Mouse (Mus musculus) MEL (cell line): Measurements from ENCODE around the gene Ifi213. TPM values are rescaled to one million over a fixed set of nuclear protein-coding genes. Genes with fewer than 3 reads are reported as not detected.
"Not testable (repeated sequence)": the region's sequence is repeated elsewhere in the genome, so short reads cannot be mapped to it uniquely, and the experiment has no call there.

Source experiments
- DNase-seq: peaks from one replicate; pipeline ENCODE4 v3.0.0; 2011; ENCODE audit warnings: low read depth, low spot score
- H3K27ac ChIP-seq: 2 replicates; pipeline ENCODE4 v1.5.1; 2012; ENCODE audit warnings: low read depth, mild to moderate bottlenecking, control low read depth, low read length, moderate library complexity; ENCODE audit not compliant: control insufficient read depth
- H3K27me3 ChIP-seq, 2 experiments: fragments of 150-350 bp in 1 of 2; sonication (generic) in 1 of 2; 2 replicates each; pipeline ENCODE4 v1.6.1; 2012; ENCODE audit warnings: low read length in 2 of 2, mild to moderate bottlenecking in 2 of 2, improper control_type of control experiment in 1 of 2, moderate library complexity in 1 of 2; ENCODE audit not compliant: insufficient read depth in 2 of 2, control insufficient read depth in 1 of 2
- H3K36me3 ChIP-seq, 2 experiments: 2 replicates each; pipeline ENCODE4 v1.6.1; 2012 to 2014; ENCODE audit warnings: low read length in 2 of 2, improper control_type of control experiment in 1 of 2, inconsistent platforms in 1 of 2, mild to moderate bottlenecking in 1 of 2; ENCODE audit not compliant: insufficient read depth in 2 of 2, control insufficient read depth in 1 of 2
- H3K4me1 ChIP-seq, 2 experiments: fragments of 150-350 bp in 1 of 2; sonication (generic) in 1 of 2; 2 replicates each; pipeline ENCODE4 v1.6.1; 2012; ENCODE audit warnings: low read length in 2 of 2, improper control_type of control experiment in 1 of 2, mild to moderate bottlenecking in 1 of 2; ENCODE audit not compliant: insufficient read depth in 2 of 2, control insufficient read depth in 1 of 2
- H3K4me3 ChIP-seq, 2 experiments: fragments of 150-350 bp in 1 of 2; sonication (generic) in 1 of 2; 2 replicates each; pipeline ENCODE4 v1.5.1; 2012; ENCODE audit warnings: low read depth in 2 of 2, low read length in 2 of 2, mild to moderate bottlenecking in 2 of 2, moderate library complexity in 2 of 2, control low read depth in 1 of 2, improper control_type of control experiment in 1 of 2; ENCODE audit not compliant: control insufficient read depth in 1 of 2, insufficient read depth in 1 of 2
- H3K79me2 ChIP-seq: 2 replicates; pipeline ENCODE4 v1.6.1; 2012; ENCODE audit warnings: mild to moderate bottlenecking, low read length, moderate library complexity; ENCODE audit not compliant: control insufficient read depth, poor library complexity, insufficient read depth
- H3K9ac ChIP-seq: 2 replicates; pipeline ENCODE4 v1.6.1; 2012; ENCODE audit warnings: low read depth, mild to moderate bottlenecking, control low read depth, low read length, moderate library complexity; ENCODE audit not compliant: control insufficient read depth, poor library complexity, severe bottlenecking
- H3K9me3 ChIP-seq: fragments of 150-350 bp; sonication (generic); replicated peaks from 2 replicates; pipeline ENCODE4 v1.6.1; 2012; ENCODE audit warnings: mild to moderate bottlenecking, low read length, improper control_type of control experiment, moderate library complexity; ENCODE audit not compliant: insufficient read depth
- BHLHE40 ChIP-seq: IDR thresholded peaks from 2 replicates; pipeline ENCODE4 v1.6.1; 2012; ENCODE audit warnings: low read depth, mild to moderate bottlenecking, inconsistent platforms, low read length, improper control_type of control experiment, borderline replicate concordance
- CHD1 ChIP-seq: IDR thresholded peaks from 2 replicates; pipeline ENCODE4 v1.6.1; 2012; ENCODE audit warnings: low read depth, mild to moderate bottlenecking, inconsistent platforms, low read length, improper control_type of control experiment
- CHD2 ChIP-seq: IDR thresholded peaks from 2 replicates; pipeline ENCODE4 v1.6.1; 2011; ENCODE audit warnings: low read length, improper control_type of control experiment
- CTCF ChIP-seq, 3 experiments: IDR thresholded peaks in 2 of 3; conservative IDR thresholded peaks in 1 of 3; 2 replicates each; pipeline ENCODE4 v1.5.1; 2011 to 2012; ENCODE audit warnings: low read length in 3 of 3, low read depth in 2 of 3, mild to moderate bottlenecking in 2 of 3, improper control_type of control experiment in 1 of 3, inconsistent platforms in 1 of 3, mixed read lengths in 1 of 3, moderate library complexity in 1 of 3; ENCODE audit not compliant: control insufficient read depth in 1 of 3, insufficient read depth in 1 of 3, poor library complexity in 1 of 3, severe bottlenecking in 1 of 3
- ELF1 ChIP-seq: IDR thresholded peaks from 2 replicates; pipeline ENCODE4 v1.6.1; 2014; ENCODE audit warnings: low read depth, mild to moderate bottlenecking, inconsistent platforms, low read length, improper control_type of control experiment, moderate library complexity
- EP300 ChIP-seq, 2 experiments: IDR thresholded peaks; 2 replicates each; pipeline ENCODE4 v1.6.1; 2011; ENCODE audit warnings: improper control_type of control experiment in 2 of 2, low read length in 2 of 2, low read depth in 1 of 2, mild to moderate bottlenecking in 1 of 2
- ETS1 ChIP-seq: IDR thresholded peaks from 2 replicates; pipeline ENCODE4 v1.6.1; 2012; ENCODE audit warnings: low read depth, mild to moderate bottlenecking, inconsistent platforms, low read length, improper control_type of control experiment, moderate library complexity
- GABPA ChIP-seq: IDR thresholded peaks from 2 replicates; pipeline ENCODE4 v1.6.1; 2012; ENCODE audit warnings: low read depth, mild to moderate bottlenecking, inconsistent platforms, low read length, improper control_type of control experiment, moderate library complexity
- GATA1 ChIP-seq: IDR thresholded peaks from 2 replicates; pipeline ENCODE4 v1.6.1; 2011; ENCODE audit warnings: low read depth, low read length, improper control_type of control experiment
- HCFC1 ChIP-seq: IDR thresholded peaks from 2 replicates; pipeline ENCODE4 v1.6.1; 2012; ENCODE audit warnings: low read depth, mild to moderate bottlenecking, inconsistent platforms, low read length, improper control_type of control experiment, moderate library complexity
- JUND ChIP-seq: IDR thresholded peaks from 2 replicates; pipeline ENCODE4 v1.6.1; 2011; ENCODE audit warnings: low read depth, mild to moderate bottlenecking, improper control_type of control experiment, low read length
- KAT2A ChIP-seq: conservative IDR thresholded peaks from 2 replicates; pipeline ENCODE4 v1.6.1; 2012; ENCODE audit warnings: low read depth, low read length, improper control_type of control experiment, inconsistent platforms
- MAFK ChIP-seq: IDR thresholded peaks from 2 replicates; pipeline ENCODE4 v1.6.1; 2011; ENCODE audit warnings: low read depth, mild to moderate bottlenecking, low read length, improper control_type of control experiment, borderline replicate concordance
- MAX ChIP-seq: IDR thresholded peaks from 2 replicates; pipeline ENCODE4 v1.6.1; 2011; ENCODE audit warnings: low read length, improper control_type of control experiment
- MAZ ChIP-seq: IDR thresholded peaks from 2 replicates; pipeline ENCODE4 v1.6.1; 2012; ENCODE audit warnings: low read depth, mild to moderate bottlenecking, inconsistent platforms, low read length, improper control_type of control experiment
- MEF2A ChIP-seq: IDR thresholded peaks from 2 replicates; pipeline ENCODE4 v1.6.1; 2014; ENCODE audit warnings: low read depth, mild to moderate bottlenecking, inconsistent platforms, low read length, improper control_type of control experiment; ENCODE audit not compliant: poor library complexity, insufficient replicate concordance, severe bottlenecking; ENCODE audit errors: extremely low read depth
- MYB ChIP-seq: IDR thresholded peaks from 2 replicates; pipeline ENCODE4 v1.6.1; 2011; ENCODE audit warnings: mild to moderate bottlenecking, low read depth, low read length, improper control_type of control experiment
- NRF1 ChIP-seq: IDR thresholded peaks from 2 replicates; pipeline ENCODE4 v1.6.1; 2014; ENCODE audit warnings: low read depth, mild to moderate bottlenecking, inconsistent platforms, low read length, improper control_type of control experiment, moderate library complexity; ENCODE audit not compliant: poor library complexity, insufficient read depth, severe bottlenecking
- POLR2A ChIP-seq, 2 experiments: IDR thresholded peaks; 2 replicates each; pipeline ENCODE4 v1.6.1; 2011 to 2012; ENCODE audit warnings: low read length in 2 of 2, mild to moderate bottlenecking in 2 of 2, control low read depth in 1 of 2, improper control_type of control experiment in 1 of 2, low read depth in 1 of 2, moderate library complexity in 1 of 2; ENCODE audit not compliant: control insufficient read depth in 1 of 2, insufficient read depth in 1 of 2, poor library complexity in 1 of 2
- RCOR1 ChIP-seq: IDR thresholded peaks from 2 replicates; pipeline ENCODE4 v1.6.1; 2012; ENCODE audit warnings: low read depth, mild to moderate bottlenecking, inconsistent platforms, low read length, improper control_type of control experiment
- SMC3 ChIP-seq: IDR thresholded peaks from 2 replicates; pipeline ENCODE4 v1.6.1; 2011; ENCODE audit warnings: low read depth, low read length, improper control_type of control experiment
- TAL1 ChIP-seq: IDR thresholded peaks from 2 replicates; pipeline ENCODE4 v1.6.1; 2012; ENCODE audit warnings: mild to moderate bottlenecking, inconsistent platforms, low read length, moderate library complexity, mixed read lengths
- USF1 ChIP-seq: IDR thresholded peaks from 2 replicates; pipeline ENCODE4 v1.6.1; 2014; ENCODE audit warnings: low read depth, mild to moderate bottlenecking, inconsistent platforms, low read length, improper control_type of control experiment, moderate library complexity
- USF2 ChIP-seq, 2 experiments: IDR thresholded peaks; 2 replicates each; pipeline ENCODE4 v1.6.1; 2011 to 2012; ENCODE audit warnings: improper control_type of control experiment in 2 of 2, low read length in 2 of 2, borderline replicate concordance in 1 of 2, inconsistent platforms in 1 of 2, low read depth in 1 of 2, mild to moderate bottlenecking in 1 of 2; ENCODE audit not compliant: insufficient read depth in 1 of 2
- ZC3H11A ChIP-seq: IDR thresholded peaks from 2 replicates; pipeline ENCODE4 v1.6.1; 2012; ENCODE audit warnings: low read depth, mild to moderate bottlenecking, inconsistent platforms, low read length, improper control_type of control experiment
- ZMIZ1 ChIP-seq: IDR thresholded peaks from 2 replicates; pipeline ENCODE4 v1.6.1; 2012; ENCODE audit warnings: low read depth, mild to moderate bottlenecking, inconsistent platforms, low read length, improper control_type of control experiment, moderate library complexity
- ZNF384 ChIP-seq: IDR thresholded peaks from 2 replicates; pipeline ENCODE4 v1.6.1; 2012; ENCODE audit warnings: low read depth, mild to moderate bottlenecking, inconsistent platforms, low read length, improper control_type of control experiment
- polyA plus RNA-seq, 2 experiments: library from polyadenylated mRNA; stranded (reverse) in 1 of 2; unstranded in 1 of 2; fragments of >175 nt in 1 of 2; fragments of >200 nt in 1 of 2; gene quantifications; 2 replicates each; pipeline versions ENCODE4 v1.2.1 to v1.2.4; 2012; ENCODE audit warnings: low replicate concordance in 2 of 2, low read depth in 1 of 2; ENCODE audit not compliant: insufficient read length in 2 of 2, insufficient read depth in 1 of 2, missing spikeins in 1 of 2
- total RNA-seq: library from RNA; depleted of rRNA; stranded (reverse); fragments of 300-350 nt; gene quantifications from 2 replicates; pipeline ENCODE4 v1.2.3, GENCODE M21; 2012

Gene Ifi213
- total and polyA plus RNA-seq, 3 experiments: not detected

DNA sequence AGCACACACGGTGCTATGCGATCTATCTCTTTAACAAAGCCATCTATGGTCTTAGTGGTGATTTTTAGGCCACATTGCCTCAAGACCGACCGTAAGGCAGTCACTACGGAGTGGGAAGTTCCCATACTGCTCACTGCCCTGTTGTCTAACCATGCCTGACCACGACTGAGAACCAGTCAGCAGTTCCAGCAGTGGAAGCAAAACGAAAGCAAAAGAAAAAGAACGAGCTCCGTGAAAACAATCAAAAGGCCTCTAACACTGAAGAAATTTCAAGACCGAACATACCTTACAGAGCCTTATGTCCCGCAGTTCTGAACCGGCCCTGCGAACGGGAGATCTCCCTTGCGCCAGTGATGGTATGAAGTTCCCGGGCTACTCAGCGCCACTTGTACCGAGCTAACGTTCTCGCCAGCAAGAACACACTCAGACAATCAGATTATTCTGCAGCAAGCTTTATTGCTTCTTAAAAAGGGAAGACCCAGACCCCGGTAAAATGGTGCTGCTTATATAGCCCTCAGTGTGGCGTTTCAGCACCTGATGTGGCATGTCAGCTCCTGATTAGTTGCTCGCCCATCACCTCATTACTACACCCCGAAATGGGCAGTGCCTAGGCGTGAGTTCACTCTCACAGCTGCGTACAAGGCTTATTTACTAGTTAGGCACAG, 19.0 kb downstream of the Ifi213 start:
- TF ChIP-seq USF2 (IDR thresholded peaks at IDR 0.05; ENCODE audit: borderline replicate concordance in 1 of 2, insufficient read depth in 1 of 2, low read depth in 1 of 2, low read length in 2 of 2) (no peak), ZC3H11A (no peak), ZNF384 (no peak), ETS1 (no peak), HCFC1 (no peak), MYB (no peak), GABPA (no peak), POLR2A (IDR thresholded peaks at IDR 0.05; ENCODE audit: control insufficient read depth in 1 of 2, insufficient read depth in 1 of 2, low read depth in 1 of 2, low read length in 2 of 2, poor library complexity in 1 of 2) (no peak), RCOR1 (no peak), MAX (no peak), EP300 (IDR thresholded peaks at IDR 0.05; ENCODE audit: low read depth in 1 of 2, low read length in 2 of 2) (no peak), TAL1 (no peak), CHD2 (no peak), USF1 (no peak), CHD1 (no peak)
- H3K27ac ChIP-seq: no peak overlapping the region
- no peaks in the 10 kb centered on the region for H3K36me3 ChIP-seq

DNA sequence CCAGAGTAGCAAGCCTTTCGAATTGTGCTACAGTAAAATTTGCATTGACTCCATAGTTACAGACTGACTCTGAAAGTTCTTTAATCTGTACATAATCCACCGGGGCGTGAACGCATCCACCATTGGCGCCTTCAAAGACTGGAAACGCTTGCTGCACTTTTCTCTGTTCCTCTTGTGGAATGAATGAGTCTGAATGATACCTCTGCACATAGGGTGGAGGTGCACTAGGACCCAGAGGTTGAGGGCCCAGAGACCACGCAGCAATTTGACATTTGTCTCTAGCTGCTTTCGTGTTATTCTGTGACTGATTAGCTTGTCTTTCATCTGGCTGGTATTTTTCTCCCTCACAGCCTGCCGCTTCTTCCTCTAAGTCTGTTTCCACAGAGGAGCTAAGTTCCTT, 20.0 kb downstream of the Ifi213 start:
- TF ChIP-seq MAZ: no peak
- no peak for TF ChIP-seq HCFC1
- TF ChIP-seq MEF2A: no peak
- TF ChIP-seq USF1: no peak
- no peak for TF ChIP-seq GATA1
- TF ChIP-seq MAFK: no peak
- TF ChIP-seq ELF1: no peak
- TF ChIP-seq KAT2A: no peak
- no peak for TF ChIP-seq CTCF (IDR thresholded peaks at IDR 0.05 in 2 of 3, conservative IDR thresholded peaks at IDR 0.05 in 1 of 3; ENCODE audit: control insufficient read depth in 1 of 3, insufficient read depth in 1 of 3, low read depth in 2 of 3, low read length in 3 of 3, poor library complexity in 1 of 3, severe bottlenecking in 1 of 3)
- no peak for TF ChIP-seq NRF1
- TF ChIP-seq MYB: no peak
- no peak for TF ChIP-seq SMC3
- TF ChIP-seq USF2 (IDR thresholded peaks at IDR 0.05; ENCODE audit: borderline replicate concordance in 1 of 2, insufficient read depth in 1 of 2, low read depth in 1 of 2, low read length in 2 of 2): no peak
- TF ChIP-seq CHD1: no peak
- TF ChIP-seq RCOR1: no peak
- no peak for TF ChIP-seq CHD2
- no peak for TF ChIP-seq BHLHE40
- no peak for TF ChIP-seq TAL1
- no peak for TF ChIP-seq JUND
- no peak for TF ChIP-seq ZMIZ1
- no peaks in the 10 kb centered on the region for H3K27me3 ChIP-seq
- H3K9ac ChIP-seq: no peak overlapping the region
- DNase-seq: no peak
- no peak overlapping the region for H3K4me3 ChIP-seq
- no peak overlapping the region for H3K27ac ChIP-seq
- H3K36me3 ChIP-seq: no peaks in the 10 kb centered on the region
- no peaks in the 10 kb centered on the region for H3K9me3 ChIP-seq
- no peaks in the 10 kb centered on the region for H3K4me1 ChIP-seq
- no peaks in the 10 kb centered on the region for H3K79me2 ChIP-seq

More for the DNA sequence above, 19.0 kb downstream of the Ifi213 start:
- no peak for DNase-seq
- no peaks in the 10 kb centered on the region for H3K4me1 ChIP-seq
- no peaks in the 10 kb centered on the region for H3K79me2 ChIP-seq
- no peak overlapping the region for H3K4me3 ChIP-seq
- H3K9ac ChIP-seq: no peak overlapping the region
- H3K9me3 ChIP-seq: no peaks in the 10 kb centered on the region
- no peaks in the 10 kb centered on the region for H3K27me3 ChIP-seq

GRCm38 (mm10) chr1:173550491-173551050, 48.5 kb downstream of the Ifi213 start:
- H3K9ac ChIP-seq, H3K36me3 ChIP-seq, H3K27me3 ChIP-seq, DNase-seq, H3K4me1 ChIP-seq, H3K79me2 ChIP-seq, H3K27ac ChIP-seq, H3K4me3 ChIP-seq, H3K9me3 ChIP-seq: not testable (repeated sequence)
